Mouse (Mus musculus): ENCODE data around the gene Cadm1. TPM values are rescaled to one million over a fixed set of nuclear protein-coding genes. Genes with fewer than 3 reads are reported as not detected.

The Cadm1 gene
- total RNA-seq, 2 experiments from 2014 or later: 0.85 to 6.0 TPM

DNA sequence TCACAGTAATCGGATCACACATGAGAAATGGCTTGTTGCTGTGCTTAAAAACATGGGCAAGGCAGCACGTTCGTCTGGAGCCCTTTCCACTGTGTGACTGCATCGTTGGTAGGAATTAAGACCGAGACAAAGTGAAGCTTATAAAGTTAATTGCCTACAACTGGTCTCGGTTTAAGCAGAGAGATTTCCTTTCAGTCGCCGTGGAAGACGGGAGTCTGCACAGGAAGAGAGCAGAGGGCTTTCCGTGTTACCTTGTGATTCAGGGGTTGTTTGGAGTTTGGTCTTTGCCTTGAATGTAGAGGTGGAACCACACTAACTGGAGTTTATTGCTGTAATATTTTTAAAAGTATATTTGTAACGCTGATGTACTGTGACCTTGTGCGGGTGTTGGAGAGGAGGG lies 15.7 kb downstream of the Cadm1 start:
- no peak for ATAC-seq (replicated peaks; ENCODE audit: low FRiP score, poor library complexity, severe bottlenecking)

DNA sequence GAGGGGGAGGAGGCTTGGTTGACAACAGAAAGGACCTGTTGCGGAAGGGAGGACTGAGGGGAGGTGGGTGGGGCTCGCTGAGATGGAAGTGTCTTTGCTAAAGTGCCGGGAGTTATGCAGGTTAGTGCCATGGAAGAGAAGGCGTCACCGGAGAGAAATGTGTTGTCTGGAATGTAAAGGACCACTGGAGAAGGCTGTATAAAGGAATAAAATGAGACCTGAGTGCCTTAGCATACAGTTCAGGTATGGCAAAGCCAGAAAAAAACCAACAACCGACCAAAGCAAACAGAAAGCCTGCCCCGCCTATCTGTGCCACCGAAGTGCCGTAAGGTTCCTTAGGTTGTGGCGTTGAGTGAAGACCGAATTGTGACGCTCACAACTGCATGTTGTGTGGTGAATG lies 18.4 kb downstream of the Cadm1 start:
- no peak for ATAC-seq (replicated peaks; ENCODE audit: low FRiP score, poor library complexity, severe bottlenecking)

DNA sequence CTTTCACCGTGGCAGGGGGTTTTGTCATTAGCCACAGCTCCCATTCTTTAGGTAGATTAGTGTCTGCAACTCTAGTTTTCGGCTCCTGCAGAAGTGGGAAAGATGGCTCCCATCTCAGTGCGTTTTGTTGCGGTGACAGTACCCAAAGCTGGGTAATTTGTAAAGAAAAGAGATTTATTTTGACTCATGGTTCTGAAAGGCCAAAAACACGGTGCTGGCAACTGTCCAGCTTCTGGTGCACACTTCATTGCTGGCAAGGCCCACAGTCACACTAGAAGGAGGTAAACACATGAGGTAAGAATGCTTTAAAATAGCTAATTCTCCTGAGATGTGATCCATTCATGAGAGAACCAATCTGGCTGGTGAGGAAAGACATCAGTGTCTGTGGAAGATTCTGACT lies 18.9 kb downstream of the Cadm1 start:
- no peak for ATAC-seq (replicated peaks; ENCODE audit: low FRiP score, poor library complexity, severe bottlenecking)

DNA sequence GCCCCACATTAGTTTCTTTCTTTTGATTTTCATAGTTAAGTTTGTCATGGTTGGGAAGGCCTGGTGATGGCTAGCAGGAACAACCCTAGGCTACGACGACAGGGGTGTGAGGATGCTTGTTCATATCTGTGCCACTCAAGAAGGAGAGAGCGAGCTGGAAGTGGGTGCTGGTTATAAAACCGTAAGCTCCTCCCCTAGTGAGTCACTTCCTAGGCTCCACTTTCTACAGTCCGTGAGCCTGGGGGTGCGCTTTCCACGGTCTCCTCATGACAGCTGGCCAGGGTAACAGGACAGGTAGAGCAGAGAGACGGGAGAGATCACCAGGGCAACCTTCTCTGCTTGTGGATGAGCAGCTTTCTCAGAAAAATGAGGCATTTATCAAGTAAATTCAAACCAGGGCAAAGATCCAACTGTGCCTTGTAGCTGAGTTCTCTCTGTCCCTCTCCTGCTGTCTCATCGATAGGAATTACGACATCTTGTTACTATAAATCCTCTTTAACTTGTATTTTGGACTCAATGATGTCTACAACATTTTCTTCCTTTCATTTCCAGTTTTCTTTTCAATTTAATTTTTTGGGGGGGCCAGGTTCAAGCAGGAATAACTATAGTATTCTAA lies 23.1 kb downstream of the Cadm1 start:
- no peak for ATAC-seq (replicated peaks; ENCODE audit: low FRiP score, poor library complexity, severe bottlenecking)

DNA sequence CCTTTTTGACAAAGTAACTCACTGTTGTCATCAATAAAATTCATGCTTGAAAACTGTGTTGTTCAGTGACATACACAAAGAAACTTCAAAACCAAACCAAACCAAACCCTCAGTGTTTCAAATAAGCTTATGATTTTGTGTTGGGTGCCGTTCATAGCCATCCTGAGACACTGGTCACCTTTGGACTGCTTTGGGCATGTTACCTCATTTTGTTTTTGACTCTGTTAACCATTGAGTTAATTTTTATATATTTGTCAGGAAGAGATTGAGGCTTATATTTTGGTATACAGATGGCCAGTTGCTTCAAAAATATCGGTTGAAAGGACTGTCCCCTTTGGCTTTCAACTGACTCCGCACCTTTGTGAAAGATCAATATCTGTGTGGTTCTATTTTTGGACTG lies 30.8 kb downstream of the Cadm1 start:
- no peak for ATAC-seq (replicated peaks; ENCODE audit: low FRiP score, poor library complexity, severe bottlenecking)

DNA sequence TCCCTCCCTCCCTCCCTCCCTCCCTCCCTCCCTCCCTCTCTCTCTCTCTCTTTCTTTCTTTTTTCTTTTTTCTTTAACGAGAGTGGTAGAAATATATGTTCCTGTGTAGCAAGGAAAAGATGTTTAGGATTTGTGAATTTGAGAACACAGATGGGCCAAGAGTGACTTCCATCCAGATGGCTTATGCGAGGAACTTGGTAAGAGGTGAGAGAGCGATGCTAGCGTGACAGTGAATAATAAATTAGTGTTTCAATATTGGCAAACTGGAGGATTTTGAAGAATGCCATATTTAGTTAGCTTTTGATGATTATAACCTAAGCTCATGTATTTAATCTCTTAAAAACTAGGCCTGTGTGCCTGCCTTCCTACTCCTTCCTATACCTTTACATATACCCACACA lies 31.6 kb downstream of the Cadm1 start:
- ATAC-seq (replicated peaks; ENCODE audit: low FRiP score, poor library complexity, severe bottlenecking): no peak

DNA sequence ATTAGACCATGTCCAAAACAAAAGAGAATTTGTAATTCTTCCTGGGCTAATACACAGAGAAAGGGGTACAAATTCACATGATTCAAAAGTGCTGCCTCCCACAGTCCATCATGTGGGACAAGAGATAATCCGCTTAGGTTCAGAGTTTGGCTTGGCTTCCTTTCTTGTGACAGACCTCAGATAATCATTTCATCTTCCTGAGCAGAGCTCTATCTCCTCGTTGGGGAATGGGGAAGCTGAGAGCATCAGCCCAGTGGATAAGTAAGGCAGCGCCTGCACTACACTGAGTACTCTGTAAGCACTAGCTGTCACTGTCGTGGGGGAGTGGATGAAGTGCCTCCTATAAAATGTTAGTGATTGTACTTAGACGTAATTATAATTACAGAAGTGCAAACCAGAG lies 35.1 kb downstream of the Cadm1 start:
- ATAC-seq (replicated peaks; ENCODE audit: low FRiP score, poor library complexity, severe bottlenecking): no peak

DNA sequence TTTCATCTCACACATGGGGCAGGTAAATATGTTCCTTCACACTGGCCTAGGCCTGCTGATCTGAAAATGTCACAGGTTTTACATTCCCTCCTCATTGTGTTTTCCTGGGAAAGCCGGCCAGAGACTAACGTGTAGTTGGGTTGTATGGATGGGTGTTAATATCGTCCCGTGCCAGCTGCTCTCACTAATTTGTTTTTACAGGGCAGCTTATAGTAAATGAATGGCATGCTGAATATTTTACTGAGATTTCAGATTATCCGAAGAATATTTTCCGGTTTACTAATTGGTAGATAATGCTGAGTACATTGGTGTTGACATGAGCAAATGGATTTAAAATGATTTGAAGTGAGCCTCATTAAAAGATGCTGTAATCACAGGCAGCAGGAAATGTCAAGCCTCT lies 37.9 kb downstream of the Cadm1 start:
- ATAC-seq (replicated peaks; ENCODE audit: low FRiP score, poor library complexity, severe bottlenecking): no peak

DNA sequence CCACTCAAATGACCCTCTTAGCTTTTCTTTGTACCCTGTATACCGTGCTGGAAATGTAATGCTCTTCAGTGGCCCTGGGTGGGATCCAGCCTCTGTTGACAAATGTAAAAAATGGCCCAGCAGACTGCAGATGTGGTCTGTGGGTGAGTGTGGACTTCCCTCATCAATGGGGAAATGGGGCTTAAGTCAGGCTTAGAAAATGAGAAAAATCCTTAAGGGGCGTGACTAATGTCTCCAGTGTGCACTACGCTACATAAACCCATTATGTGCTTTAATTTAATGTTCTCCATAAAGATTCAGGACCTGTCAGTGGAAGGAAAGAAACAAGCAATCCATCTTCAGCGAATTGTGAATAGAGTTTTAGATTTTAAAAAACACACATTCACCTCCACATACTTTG lies 40.2 kb downstream of the Cadm1 start:
- no peak for ATAC-seq (replicated peaks; ENCODE audit: low FRiP score, poor library complexity, severe bottlenecking)

DNA sequence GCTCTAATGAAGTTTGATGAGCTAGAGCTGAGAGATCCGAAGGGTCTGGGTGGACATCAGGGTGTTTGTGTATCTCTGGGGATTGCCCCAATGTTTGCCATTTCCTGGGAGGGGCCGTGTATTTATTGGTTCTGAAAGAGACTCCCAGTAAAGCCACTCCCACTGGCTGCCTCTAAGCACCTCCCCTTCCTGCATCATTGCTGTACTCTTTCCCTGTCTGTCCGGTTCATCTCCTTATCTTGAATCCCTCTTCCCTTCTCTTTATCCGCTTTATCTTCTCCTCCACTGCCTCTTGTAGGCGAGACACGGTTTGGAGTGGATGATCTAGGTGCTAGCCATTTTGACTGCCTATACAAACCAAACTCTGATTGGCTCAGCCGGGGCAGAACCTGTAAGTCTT lies 41.5 kb downstream of the Cadm1 start:
- no peak for ATAC-seq (replicated peaks; ENCODE audit: low FRiP score, poor library complexity, severe bottlenecking)

DNA sequence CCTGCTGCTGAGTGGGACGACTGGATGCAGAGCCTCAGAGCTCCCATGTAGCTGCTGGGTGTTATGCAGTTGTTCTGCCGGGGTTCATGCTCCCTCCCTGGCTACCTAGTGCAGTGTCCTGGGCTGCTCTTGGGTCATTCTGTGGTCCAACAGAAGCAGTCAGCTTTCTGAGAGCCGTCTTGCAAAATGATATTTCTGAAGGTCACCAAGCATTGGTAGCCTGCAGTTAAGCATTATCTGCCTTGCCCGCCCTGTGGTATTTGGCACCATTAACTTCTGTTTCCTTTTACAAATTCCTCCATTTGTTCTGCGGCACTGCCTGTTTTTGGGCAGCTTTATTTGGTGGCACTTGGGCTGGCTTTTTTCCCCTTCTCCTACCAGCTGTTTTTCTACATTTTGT lies 42.2 kb downstream of the Cadm1 start:
- no peak for ATAC-seq (replicated peaks; ENCODE audit: low FRiP score, poor library complexity, severe bottlenecking)

DNA sequence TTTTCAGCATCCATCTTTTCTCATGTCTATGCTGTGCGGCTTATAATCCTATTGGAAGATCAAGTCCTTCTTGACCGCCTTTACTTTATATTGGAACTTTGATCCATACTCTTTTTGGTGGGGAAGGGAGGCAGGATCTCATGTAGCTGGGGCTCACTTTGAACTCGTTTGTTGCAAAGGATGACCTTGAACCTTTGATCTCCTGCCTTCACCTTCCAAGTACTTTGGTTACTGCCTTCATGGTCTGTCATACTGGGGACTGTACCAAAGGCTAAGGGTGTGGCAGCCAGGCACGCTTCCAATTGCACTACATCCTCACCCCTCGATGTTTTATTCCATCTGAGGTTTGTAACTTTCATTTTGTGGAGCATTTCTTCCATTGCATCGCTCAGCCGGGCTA lies 43.5 kb downstream of the Cadm1 start:
- ATAC-seq (replicated peaks; ENCODE audit: low FRiP score, poor library complexity, severe bottlenecking): no peak

DNA sequence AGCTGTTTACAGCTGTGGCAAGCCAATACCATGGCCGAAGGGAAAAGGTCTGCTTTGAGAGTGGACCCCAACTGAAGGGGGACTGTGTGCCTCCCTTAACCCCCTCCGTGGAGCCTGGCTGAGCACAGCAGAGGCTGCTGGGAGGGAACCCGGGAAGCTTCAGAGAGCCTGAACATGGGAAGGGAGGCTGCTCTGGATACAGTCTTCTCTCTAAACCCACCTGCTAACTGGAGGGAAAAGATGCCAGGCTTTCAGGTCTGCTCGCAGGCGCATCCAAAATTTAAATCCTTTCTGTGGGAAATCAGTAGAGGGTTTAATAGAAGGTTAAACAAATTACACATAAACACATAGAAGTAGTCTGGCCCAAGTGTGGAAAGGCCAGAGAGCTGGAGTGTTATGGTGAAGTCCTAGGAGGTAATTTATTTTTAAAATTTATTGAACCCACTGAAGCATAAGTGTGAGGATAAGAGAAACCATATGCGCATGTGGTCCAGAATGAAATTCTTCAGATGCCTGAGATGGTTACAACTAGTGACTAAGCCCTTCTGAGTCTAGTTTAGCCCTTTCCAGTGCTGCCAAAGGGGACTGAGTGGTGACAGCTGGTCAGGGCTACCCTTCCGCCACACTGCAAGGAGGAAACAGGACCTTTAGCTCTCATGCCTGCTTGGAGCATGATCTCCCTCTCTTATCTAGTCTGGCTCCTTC lies 44.9 kb downstream of the Cadm1 start:
- no peak for ATAC-seq (replicated peaks; ENCODE audit: low FRiP score, poor library complexity, severe bottlenecking)

DNA sequence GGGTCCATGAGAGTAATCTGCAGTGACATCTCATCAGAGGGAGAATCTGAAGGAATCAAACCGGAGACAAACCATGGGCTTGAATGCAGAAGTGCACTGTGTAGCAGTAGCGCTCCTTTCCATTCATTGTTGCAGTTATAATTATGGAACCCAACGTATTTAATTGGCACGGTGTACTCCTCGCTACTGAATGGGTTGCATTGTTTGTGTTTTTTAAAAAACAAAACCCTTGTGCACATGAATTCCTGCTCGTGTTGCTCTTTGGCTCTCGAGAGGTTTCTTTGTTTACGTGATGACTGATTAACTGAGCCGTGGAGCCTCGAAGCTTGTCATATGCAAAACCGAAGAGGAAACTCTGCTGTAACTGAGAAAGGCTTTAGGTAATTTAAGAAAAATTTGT lies 45.8 kb downstream of the Cadm1 start:
- no peak for ATAC-seq (replicated peaks; ENCODE audit: low FRiP score, poor library complexity, severe bottlenecking)

DNA sequence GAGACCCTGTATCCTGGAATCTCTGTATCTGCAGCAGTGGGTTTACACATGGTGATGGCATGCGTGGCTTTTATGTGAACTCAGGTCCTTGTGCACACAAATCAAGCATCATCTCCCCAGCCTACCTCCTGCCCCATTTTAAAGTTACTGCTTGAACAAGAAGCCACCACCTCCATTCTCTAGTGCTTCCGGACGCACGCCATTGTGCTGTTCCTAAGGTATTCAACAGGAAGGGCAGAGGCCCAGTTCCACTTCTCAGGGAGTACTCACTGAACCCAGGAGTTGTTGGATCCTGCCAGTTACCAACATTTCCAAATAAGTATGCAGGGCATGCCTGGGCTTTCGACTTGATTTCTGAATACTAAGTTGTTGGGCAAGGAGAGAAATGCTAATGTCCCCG lies 49.5 kb downstream of the Cadm1 start:
- ATAC-seq (replicated peaks; ENCODE audit: low FRiP score, poor library complexity, severe bottlenecking): no peak

DNA sequence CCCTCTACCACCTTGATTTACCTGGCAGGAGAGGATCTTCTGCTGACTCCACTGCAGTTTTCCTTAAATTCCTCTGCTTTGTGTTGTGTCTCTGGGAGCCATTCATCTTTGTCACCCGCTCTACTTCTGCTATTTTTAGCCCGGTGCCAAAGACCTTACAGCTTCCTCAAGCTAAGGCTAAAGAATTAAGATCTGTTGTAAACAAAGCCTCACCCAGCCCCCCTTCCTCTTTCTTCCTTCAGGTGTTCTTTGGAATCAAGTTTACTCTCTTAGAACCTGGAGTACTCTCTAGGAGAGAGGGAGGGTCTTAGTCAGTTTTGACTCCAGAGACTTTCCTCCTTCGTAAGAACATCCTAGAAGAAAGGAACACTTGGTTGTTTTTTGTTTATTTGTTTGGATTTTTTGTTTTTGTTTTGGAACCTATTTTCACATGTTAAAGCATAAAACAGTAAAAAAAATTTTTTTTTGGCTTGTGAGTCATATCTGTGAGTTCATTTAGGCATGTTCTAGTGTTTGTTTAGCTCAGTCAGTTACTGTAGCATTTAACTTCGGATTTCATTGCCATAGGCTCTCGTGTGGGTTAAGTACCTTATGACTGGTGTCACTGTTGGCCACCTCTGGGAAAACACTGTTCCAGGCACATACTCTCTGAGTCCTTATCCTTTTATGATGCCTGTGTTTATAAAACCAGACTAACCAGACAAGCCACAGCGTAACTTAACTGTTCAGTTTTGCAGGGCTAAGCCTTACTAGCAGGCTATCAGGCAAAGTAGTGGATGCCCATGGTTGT lies 51.8 kb downstream of the Cadm1 start:
- ATAC-seq (replicated peaks; ENCODE audit: low FRiP score, poor library complexity, severe bottlenecking): no peak

DNA sequence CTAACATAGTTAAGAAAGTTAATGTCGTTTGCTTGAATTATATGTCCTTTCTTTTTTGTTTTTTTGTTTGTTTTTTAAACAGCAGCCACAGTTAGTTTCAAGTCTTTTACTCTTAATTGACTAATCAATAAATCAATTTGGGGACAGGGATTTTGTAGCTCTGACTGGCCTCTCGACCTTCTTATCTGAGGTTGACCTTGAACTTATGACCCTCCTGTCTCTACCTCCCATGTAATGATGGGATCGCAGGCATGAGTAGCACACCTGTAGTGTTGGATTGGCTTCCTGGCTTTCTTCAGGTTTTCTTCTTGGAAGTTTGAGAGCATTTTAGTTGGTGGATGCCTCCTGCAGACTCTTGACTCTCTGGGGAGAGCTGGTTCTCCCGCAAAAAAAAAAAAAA lies 53.3 kb downstream of the Cadm1 start:
- no peak for ATAC-seq (replicated peaks; ENCODE audit: low FRiP score, poor library complexity, severe bottlenecking)

DNA sequence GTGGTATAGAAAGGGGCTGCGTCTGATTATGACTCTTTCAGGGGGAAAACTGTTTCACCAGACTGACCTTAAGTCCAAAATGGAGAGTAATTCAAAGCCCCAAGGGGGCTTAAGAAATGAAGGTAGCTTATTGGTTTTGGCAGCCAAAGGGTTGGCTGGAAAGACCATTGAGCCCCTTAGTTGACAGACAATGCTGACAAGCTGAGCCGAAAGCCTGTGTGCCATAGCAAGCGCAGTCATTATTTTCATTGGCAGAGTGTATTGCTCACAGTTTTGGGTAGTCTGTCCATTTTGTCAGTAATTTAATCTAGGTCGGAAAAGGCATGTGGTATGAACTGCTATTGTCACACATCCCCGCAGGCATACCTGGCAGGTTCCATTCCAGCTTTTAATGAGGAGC lies 56.2 kb downstream of the Cadm1 start:
- ATAC-seq (replicated peaks; ENCODE audit: low FRiP score, poor library complexity, severe bottlenecking): no peak

DNA sequence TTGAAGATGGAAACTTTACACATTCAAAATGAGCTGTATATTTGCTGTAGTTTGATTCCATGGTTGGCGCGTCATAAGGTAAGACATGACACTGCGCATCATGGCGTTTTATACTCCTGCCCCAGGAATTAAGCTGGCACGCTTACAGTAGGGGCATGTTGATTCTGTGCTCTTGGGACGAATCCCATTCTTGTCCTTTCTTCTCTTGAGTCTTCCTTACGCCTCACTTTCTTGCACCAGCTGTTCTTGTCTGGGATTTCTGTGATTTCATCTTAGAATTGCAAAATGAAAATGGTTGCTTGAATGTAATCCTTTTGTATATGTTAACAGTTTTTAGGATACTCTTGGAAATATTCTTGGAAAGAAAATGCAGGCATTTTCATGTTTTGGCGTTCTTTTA lies 56.9 kb downstream of the Cadm1 start:
- ATAC-seq (replicated peaks; ENCODE audit: low FRiP score, poor library complexity, severe bottlenecking): no peak

DNA sequence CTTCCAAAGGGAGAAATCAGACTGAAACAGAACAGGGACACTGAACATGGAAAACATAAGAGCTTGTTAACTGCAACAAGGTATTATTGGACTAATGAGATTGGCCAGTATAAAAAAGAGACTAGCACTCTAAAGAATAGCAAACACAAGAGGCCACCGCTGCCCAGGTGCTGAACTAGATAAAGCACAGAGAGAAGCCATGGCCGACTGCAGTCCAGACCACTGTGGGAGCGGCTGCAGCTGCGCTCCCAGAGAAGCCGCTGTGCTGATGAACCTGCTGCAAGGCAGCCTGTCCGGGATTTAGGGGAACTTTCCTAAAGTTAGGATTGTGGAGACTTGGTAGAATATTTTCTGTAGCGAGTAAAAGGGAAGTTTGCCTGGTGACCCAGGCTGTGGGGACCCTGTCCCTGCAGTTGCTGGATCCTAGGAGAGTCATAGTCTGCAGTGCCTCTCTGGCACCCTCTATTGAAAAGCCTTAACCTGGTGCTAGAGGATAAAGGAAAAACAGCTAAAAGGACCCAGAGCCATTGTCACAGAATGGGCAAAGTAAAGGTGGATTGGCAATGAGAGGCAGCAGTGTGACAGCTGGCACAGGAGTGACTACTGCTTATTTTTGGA lies 57.7 kb downstream of the Cadm1 start:
- no peak for ATAC-seq (replicated peaks; ENCODE audit: low FRiP score, poor library complexity, severe bottlenecking)

DNA sequence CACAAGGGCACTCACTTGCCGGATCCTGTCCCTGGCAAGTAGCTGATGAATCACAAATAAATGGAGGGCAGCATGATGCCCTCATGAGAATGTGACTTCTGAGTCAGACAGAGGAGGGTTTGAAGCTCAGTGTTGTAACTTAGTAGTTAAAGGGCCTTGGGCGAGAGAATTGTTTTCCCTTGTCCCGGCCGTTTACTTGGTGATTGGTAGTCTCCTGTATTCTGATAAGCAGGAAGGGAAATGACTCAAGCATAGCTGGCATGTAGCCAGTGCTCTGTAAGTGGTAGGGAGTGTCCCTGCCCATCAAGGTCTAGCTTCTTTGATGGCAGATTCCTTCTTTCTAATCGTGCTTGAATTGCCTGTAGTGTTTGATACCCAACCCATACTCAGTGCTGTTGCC lies 59.9 kb downstream of the Cadm1 start:
- no peak for ATAC-seq (replicated peaks; ENCODE audit: low FRiP score, poor library complexity, severe bottlenecking)
